Mouse (Mus musculus) liver, embryonic 11.5 days (tissue): Measurements from ENCODE around the gene Hmx2. TPM values are rescaled to one million over a fixed set of nuclear protein-coding genes. Genes with fewer than 3 reads are reported as not detected.

Experiments used
- ATAC-seq: fragments of 200-750 bp; cut with Nextera tagmentation; replicated peaks from 2 replicates; pipeline ENCODE4 v1.8.0; 2017; ENCODE audit warnings: moderate number of reproducible peaks, mild to moderate bottlenecking, moderate TSS enrichment, moderate library complexity; ENCODE audit not compliant: low FRiP score
- DNase-seq: peaks from one replicate; pipeline ENCODE4 v3.0.0-alpha.2; 2017; ENCODE audit warnings: low spot score
- H3K27ac ChIP-seq: fragments of 300-500 bp; sonication (generic); 2 replicates; pipeline ENCODE4 v1.5.1; 2014; ENCODE audit warnings: mild to moderate bottlenecking, low read depth, low read length, control low read depth
- H3K27me3 ChIP-seq: fragments of 300-500 bp; sonication (generic); replicated peaks from 2 replicates; pipeline ENCODE4 v1.6.1; 2014; ENCODE audit warnings: low read length, mixed read lengths; ENCODE audit not compliant: control insufficient read depth, insufficient read depth
- H3K36me3 ChIP-seq: fragments of 300-500 bp; sonication (generic); 2 replicates; pipeline ENCODE4 v1.6.1; 2014; ENCODE audit warnings: mild to moderate bottlenecking, low read length, moderate library complexity, mixed read lengths; ENCODE audit not compliant: control insufficient read depth, insufficient read depth
- H3K4me1 ChIP-seq: fragments of 300-500 bp; sonication (generic); replicated peaks from 2 replicates; pipeline ENCODE4 v1.6.1; 2014; ENCODE audit warnings: low read length, mixed read lengths; ENCODE audit not compliant: control insufficient read depth, insufficient read depth
- H3K4me2 ChIP-seq: fragments of 300-500 bp; sonication (generic); 2 replicates; pipeline ENCODE4 v1.6.1; 2014; ENCODE audit warnings: mild to moderate bottlenecking, control low read depth, moderate library complexity
- H3K4me3 ChIP-seq: fragments of 300-500 bp; sonication (generic); 2 replicates; pipeline ENCODE4 v1.5.1; 2014; ENCODE audit warnings: low read depth, low read length, control low read depth
- H3K9ac ChIP-seq: fragments of 300-500 bp; sonication (generic); 2 replicates; pipeline ENCODE4 v1.6.1; 2014; ENCODE audit warnings: low read depth, low read length, control low read depth
- H3K9me3 ChIP-seq: fragments of 300-500 bp; sonication (generic); 2 replicates; pipeline ENCODE4 v1.6.1; 2016; ENCODE audit warnings: low read length, inconsistent platforms, mixed read lengths; ENCODE audit not compliant: control insufficient read depth
- WGBS: fragments of 180-500 bp; shearing (Covaris S2); extraction: QIAGEN DNeasy Blood & Tissue Kit; methylation state at CpG from one replicate; pipeline ENCODE4 v1.1.7; 2014; 5-methylcytosine and 5-hydroxymethylcytosine counted together
- polyA plus RNA-seq: library from polyadenylated mRNA; unstranded; fragments of >200 nt; fragmentation: Nextera tagmentation; extraction: Ambion mirVana; gene quantifications from 2 replicates; pipeline ENCODE4 v1.2.1, GENCODE M21; 2014

Gene Hmx2
- not detected in 2 replicates for polyA plus RNA-seq

GRCm38 (mm10) chr7:131548473-131548872, at the start of gene Hmx2:
Gene Hmx2 (plus strand): TSS chr7:131548773.
- Histone ChIP-seq H3K27ac (no peak within 1 kb of the TSS), H3K9me3 (no peaks in the 10 kb centered on the region), H3K9ac (no peak within 1 kb of the TSS), H3K4me3 (no peak within 1 kb of the TSS), H3K4me1 (no peaks in the 10 kb centered on the region), H3K27me3 (peaks cover 99% of the 10 kb centered on the region), H3K36me3 (no peaks in the 10 kb centered on the region), H3K4me2 (no peak within 1 kb of the TSS)
- WGBS, result 4% methylated on average over 3 of the region's 3 CpGs
- no peak for DNase-seq
- ATAC-seq, result no peak

DNA sequence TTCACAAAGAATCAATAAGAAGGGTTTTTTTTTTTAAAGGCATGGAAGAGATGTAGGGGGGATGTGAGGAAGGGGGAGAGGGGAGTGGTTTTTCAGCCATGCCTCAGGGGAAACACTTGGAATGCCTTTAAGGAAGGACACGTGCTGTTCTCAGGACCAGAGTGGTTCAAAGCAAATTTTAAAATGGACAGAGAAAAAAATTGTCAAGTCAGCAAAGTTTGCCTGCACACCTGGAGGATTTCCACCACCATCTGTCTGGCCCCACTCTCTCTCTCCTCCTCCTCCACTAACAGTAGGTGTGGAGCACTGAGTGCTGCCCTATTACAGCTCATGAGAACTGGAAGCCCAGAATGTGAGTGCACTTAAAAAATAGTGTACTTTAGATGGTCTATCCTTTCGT, 44.8 kb upstream of the Hmx2 start:
- H3K4me3 ChIP-seq, result no peak overlapping the region
- WGBS, result 57% methylated on average over 2 of the region's 2 CpGs
- DNase-seq (no peak), ATAC-seq (no peak)
- H3K4me1 ChIP-seq, result no peaks in the 10 kb centered on the region
- H3K4me2 ChIP-seq, result no peak overlapping the region
- no peaks in the 10 kb centered on the region for H3K9me3 ChIP-seq
- H3K27ac ChIP-seq, result no peak overlapping the region
- H3K36me3 ChIP-seq, result no peaks in the 10 kb centered on the region
- no peak overlapping the region for H3K9ac ChIP-seq
- no peaks in the 10 kb centered on the region for H3K27me3 ChIP-seq

DNA sequence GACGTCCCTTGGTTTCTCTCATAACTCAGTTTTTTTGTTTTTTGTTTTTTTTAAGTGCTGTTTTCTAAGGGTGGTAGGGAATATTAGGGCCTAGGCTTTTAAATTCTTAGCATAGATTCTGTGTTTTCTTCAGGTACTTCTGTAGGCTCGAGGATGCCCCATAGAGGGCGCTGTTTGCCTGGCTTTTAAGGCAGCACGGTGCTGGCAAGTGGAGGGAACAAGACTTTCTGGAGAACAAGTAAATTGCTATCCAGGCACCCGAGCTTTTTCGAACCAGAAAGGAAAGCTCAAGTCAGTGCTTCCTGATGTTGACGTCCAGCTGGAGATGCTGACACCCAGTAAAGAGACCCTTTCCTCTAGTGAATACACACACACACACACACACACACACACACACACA, 8.6 kb upstream of the Hmx2 start:
- no peak overlapping the region for H3K9ac ChIP-seq
- H3K27ac ChIP-seq, result no peak overlapping the region
- WGBS, result 0% methylated on average over 7 of the region's 7 CpGs
- peak; percentile 58 for DNase-seq
- H3K4me1 ChIP-seq, result peaks cover 6% of the 10 kb centered on the region
- H3K9me3 ChIP-seq, result no peaks in the 10 kb centered on the region
- H3K27me3 ChIP-seq, result peaks cover 67% of the 10 kb centered on the region
- ATAC-seq, result no peak
- H3K4me2 ChIP-seq, result no peak overlapping the region
- H3K36me3 ChIP-seq, result no peaks in the 10 kb centered on the region
- no peak overlapping the region for H3K4me3 ChIP-seq

GRCm38 (mm10) chr7:131541184-131542114, 7.1 kb upstream of the Hmx2 start:
- WGBS, result 3% methylated on average over 41 of the region's 41 CpGs
- no peaks in the 10 kb centered on the region for H3K36me3 ChIP-seq
- H3K27me3 ChIP-seq, result peaks cover 82% of the 10 kb centered on the region
- ATAC-seq, result no peak
- H3K4me3 ChIP-seq, result peak overlapping the region; percentile 41
- no peak overlapping the region for H3K27ac ChIP-seq
- no peak overlapping the region for H3K9ac ChIP-seq
- no peak for DNase-seq
- H3K4me1 ChIP-seq, result peaks cover 6% of the 10 kb centered on the region
- H3K4me2 ChIP-seq, result peak overlapping the region; percentile 63
- H3K9me3 ChIP-seq, result no peaks in the 10 kb centered on the region

DNA sequence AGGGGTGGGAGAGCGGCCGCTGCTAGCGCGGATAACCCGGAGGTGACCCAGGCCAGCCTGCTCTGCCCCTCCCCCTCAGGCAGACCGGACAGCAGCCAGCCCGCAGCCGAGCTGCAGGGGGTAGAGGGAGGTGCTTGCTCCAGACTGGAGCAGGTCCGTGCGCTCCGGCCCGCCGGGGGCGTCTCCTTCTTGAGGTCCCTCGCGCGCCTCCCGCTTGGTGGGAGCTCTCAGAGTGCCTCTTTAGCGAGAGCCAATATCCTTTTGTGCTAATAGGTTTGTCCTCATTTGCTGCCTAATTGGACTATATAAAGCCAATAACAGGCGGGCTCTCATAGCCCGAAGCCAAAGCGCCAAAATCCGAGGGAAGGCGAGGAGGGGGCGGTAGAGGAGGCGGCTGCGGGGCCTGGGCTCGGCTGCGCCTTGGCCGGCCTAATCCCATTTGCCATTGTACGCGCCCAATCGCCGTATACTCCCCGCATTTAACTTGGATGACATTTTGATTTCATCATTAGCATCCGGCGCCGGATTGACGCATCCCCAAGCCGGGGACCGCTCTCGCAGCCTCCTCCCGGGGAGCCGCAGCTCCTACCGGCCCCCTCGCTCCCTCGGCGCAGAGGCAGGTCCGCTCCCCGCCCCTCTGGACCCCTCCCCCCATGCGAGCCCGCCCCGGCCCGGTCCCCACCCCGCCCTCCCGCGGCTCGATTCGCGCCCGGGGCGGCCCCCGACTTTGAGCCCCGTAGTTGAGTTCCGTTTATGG, 6.3 kb upstream of the Hmx2 start, which contains the start of gene Hmx3:
Gene Hmx3, plus strand, starts transcription at position 753 of the 757 bp plus-strand sequence.
- Histone ChIP-seq H3K4me1 (peaks cover 6% of the 10 kb centered on the region), H3K4me3 (peak within 1 kb of the TSS; percentile 41), H3K4me2 (peak within 1 kb of the TSS; percentile 63), H3K36me3 (no peaks in the 10 kb centered on the region), H3K9me3 (no peaks in the 10 kb centered on the region), H3K9ac (no peak within 1 kb of the TSS), H3K27ac (no peak within 1 kb of the TSS), H3K27me3 (peaks cover 90% of the 10 kb centered on the region)
- 2% methylated on average over 65 of the region's 65 CpGs for WGBS
- ATAC-seq, result no peak
- peak; percentile 49 for DNase-seq

DNA sequence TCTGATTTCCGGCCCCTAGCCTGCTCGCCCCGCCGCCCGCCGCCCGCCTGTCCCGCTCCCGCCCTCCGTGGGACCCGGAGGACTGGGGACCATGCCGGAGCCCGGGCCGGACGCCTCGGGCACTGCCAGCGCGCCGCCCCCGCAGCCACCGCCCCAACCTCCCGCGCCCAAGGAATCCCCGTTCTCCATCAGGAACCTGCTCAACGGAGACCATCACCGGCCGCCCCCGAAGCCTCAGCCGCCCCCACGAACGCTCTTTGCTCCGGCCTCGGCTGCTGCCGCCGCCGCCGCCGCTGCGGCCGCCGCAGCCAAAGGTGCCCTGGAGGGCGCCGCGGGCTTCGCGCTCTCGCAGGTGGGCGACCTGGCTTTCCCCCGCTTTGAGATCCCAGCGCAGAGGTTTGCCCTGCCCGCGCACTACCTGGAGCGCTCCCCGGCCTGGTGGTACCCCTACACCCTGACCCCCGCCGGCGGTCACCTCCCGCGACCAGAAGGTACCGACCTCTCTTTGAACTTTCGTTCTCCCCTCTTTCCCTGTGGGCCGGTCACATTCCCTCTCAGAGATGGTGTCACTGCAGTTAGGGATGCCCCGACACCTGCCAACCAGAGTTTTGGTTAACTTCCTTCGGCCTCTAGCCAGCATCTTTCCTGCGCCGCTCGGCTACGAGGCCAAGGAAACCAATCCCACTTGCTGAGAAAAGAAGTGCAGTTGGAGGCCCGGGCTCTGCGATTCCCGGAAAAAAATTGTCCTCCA, 5.5 kb upstream of the Hmx2 start:
- H3K27me3 ChIP-seq, result peaks cover 98% of the 10 kb centered on the region
- H3K36me3 ChIP-seq, result no peaks in the 10 kb centered on the region
- no peaks in the 10 kb centered on the region for H3K9me3 ChIP-seq
- H3K4me2 ChIP-seq, result peak overlapping the region; percentile 63
- DNase-seq, result peak; percentile 55
- no peak overlapping the region for H3K27ac ChIP-seq
- no peak overlapping the region for H3K9ac ChIP-seq
- 2% methylated on average over 64 of the region's 71 CpGs for WGBS
- peaks cover 6% of the 10 kb centered on the region for H3K4me1 ChIP-seq
- H3K4me3 ChIP-seq, result peak overlapping the region; percentile 41
- ATAC-seq, result no peak

- Histone ChIP-seq H3K36me3 (no peaks in the 10 kb centered on the region), H3K27ac (no peak overlapping the region), H3K27me3 (peaks cover 98% of the 10 kb centered on the region), H3K4me1 (peaks cover 6% of the 10 kb centered on the region), H3K4me3 (peak overlapping the region; percentile 41), H3K9me3 (no peaks in the 10 kb centered on the region), H3K4me2 (peak overlapping the region; percentile 33), H3K9ac (no peak overlapping the region)
- under 1% methylated on average over 75 of the region's 75 CpGs for WGBS
- ATAC-seq (no peak), DNase-seq (peak; percentile 61)
Observed at GRCm38 (mm10) chr7:131543623-131544481, 4.7 kb upstream of the Hmx2 start.
